Mouse (Mus musculus): ENCODE data around the gene Tspan33. TPM values are rescaled to one million over a fixed set of nuclear protein-coding genes. Genes with fewer than 3 reads are reported as not detected.

Gene Tspan33
- total RNA-seq (2023) = 0.76 to 1.0 TPM (median 0.89 TPM) in 4 replicates

GRCm38 (mm10) chr6:29693953-29694352, at the start of gene Tspan33:
Tspan33 (plus strand) TSS chr6:29694222.

DNA sequence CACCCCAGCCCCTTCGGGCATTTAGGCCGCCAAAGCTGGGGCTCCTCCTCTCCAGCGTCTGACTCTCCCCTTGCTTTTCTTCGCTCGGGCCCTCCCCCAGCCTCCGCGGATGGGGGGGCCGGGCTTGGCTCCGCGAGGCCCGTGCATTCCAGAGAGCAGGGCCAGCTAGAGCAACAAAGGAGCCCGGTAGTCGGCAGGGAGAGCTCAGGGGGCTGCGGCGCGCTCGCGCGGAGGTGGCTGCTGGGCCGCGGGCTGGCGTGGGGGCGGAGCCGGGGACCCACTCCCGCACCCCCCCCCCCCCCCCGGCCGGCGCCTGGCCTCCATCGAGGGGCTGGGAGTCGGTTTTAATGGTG, 41.3 kb downstream of the Tspan33 start, which contains the start of gene Smo:
Smo (plus strand) TSS at position 168 of the 353 bp plus-strand sequence.

Other genes starting within 250 kb of the Tspan33 start
- 195 to 211 TPM (median 201 TPM) in 4 replicates for gene Atp6v1f, start 226.5 kb upstream of the Tspan33 start, total RNA-seq (2023)
- 8.3 to 9.7 TPM (median 9.1 TPM) in 4 replicates for gene Atp6v1fnb, start 222.8 kb upstream of the Tspan33 start, total RNA-seq (2023)
- gene Kcp, start 186.3 kb upstream of the Tspan33 start, total RNA-seq (2023) = 0.12 TPM in 1 of 4 replicates, not detected in the others
- 239 to 270 TPM (median 247 TPM) in 4 replicates for gene Irf5, start 167.6 kb upstream of the Tspan33 start, total RNA-seq (2023)
- gene Tnpo3, start 84.3 kb upstream of the Tspan33 start, total RNA-seq (2023) = 73.3 to 87.7 TPM (median 82.9 TPM) in 4 replicates
- 0.15 to 0.25 TPM in 2 of 4 replicates, not detected in the others for gene Smo, start 41.3 kb downstream of the Tspan33 start, total RNA-seq (2023)
- 60.1 to 82.6 TPM (median 70.5 TPM) in 4 replicates for gene Ahcyl2, start 73.8 kb downstream of the Tspan33 start, total RNA-seq (2023)
- gene Strip2, start 222.8 kb downstream of the Tspan33 start, total RNA-seq (2023) = 0.28 to 0.39 TPM (median 0.34 TPM) in 4 replicates